21 mouse cellular contexts compared by ENCODE assay signal in the genomic region with DNA sequence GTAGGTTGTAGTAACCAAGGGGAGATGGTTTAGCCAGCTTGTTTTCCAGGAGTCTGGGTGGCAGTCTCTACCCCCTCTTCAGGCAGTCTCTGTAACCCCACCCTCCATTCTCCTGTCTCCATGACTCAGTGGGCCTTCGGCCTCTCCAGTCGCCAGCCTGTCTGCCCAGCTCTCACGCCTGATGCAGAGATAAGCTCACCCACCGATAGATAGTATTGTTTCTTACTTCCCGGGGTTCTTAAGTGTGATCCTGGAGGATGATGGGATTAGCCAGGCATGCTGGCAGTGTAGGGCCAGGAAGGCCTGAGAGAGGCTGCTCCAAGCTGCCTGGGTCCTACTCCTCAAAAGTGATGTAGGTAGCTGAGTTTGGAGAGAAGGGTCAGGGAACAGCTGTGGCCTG. TPM values are rescaled to one million over a fixed set of nuclear protein-coding genes. Genes with fewer than 3 reads are reported as not detected.
A peak's percentile ranks its signal among the peaks of the same experiment; 100 is the strongest.
DNase-seq lines count a peak whose midpoint lies in the region; ATAC-seq and TF ChIP-seq lines count a peak whose summit lies in the region.
"Had no signal": no experiment of that assay in that cellular context is flagged by ENCODE, and none has a peak within 500 bp of the region (broad histone marks: within the 10 kb centered on the region; RNA-seq: fewer than 3 reads in every experiment).

No protein-coding gene starts in this region.

- peak overlapping the region; percentile 54 for H3K27ac ChIP-seq in forebrain, embryonic 10.5 days
- no peak overlapping the region for H3K27ac ChIP-seq in forebrain, embryonic 13.5 days
- H3K27ac ChIP-seq in limb, embryonic 12.5 days = peak overlapping the region; percentile 2; the same call in 1 of the 2 replicates
- peak overlapping the region; percentile 31; the same call in 1 of the 2 replicates for H3K27ac ChIP-seq in stomach, postnatal 0 days (replicated peaks)
- H3K27ac ChIP-seq: limb, embryonic 15.5 days; neural tube, embryonic 13.5 days had no signal

- H3K4me3 ChIP-seq in forebrain, embryonic 10.5 days = no peak overlapping the region
- no peak overlapping the region for H3K4me3 ChIP-seq in forebrain, embryonic 13.5 days
- H3K4me3 ChIP-seq in lung, adult 2 months (replicated peaks; ENCODE audit: extremely low read depth, low read depth, low read length) = no peak overlapping the region
- no peak overlapping the region for H3K4me3 ChIP-seq in limb, embryonic 12.5 days (replicated peaks)
- no peak overlapping the region for H3K4me3 ChIP-seq in stomach, postnatal 0 days (ENCODE audit: low read depth, low read length)
- H3K4me3 ChIP-seq: hindbrain, embryonic 10.5 days; limb, embryonic 15.5 days; neural tube, embryonic 13.5 days had no signal

- no peak for TF ChIP-seq CTCF in lung, adult 2 months (IDR thresholded peaks at IDR 0.05; ENCODE audit: insufficient read depth, low read length)
- no peak for TF ChIP-seq CTCF in stomach, postnatal 0 days (IDR thresholded peaks at IDR 0.05; ENCODE audit: low read depth)

- no peaks in the 10 kb centered on the region for H3K27me3 ChIP-seq in forebrain, embryonic 10.5 days (ENCODE audit: poor library complexity, severe bottlenecking)
- no peaks in the 10 kb centered on the region for H3K27me3 ChIP-seq in forebrain, embryonic 13.5 days
- no peaks in the 10 kb centered on the region for H3K27me3 ChIP-seq in limb, embryonic 12.5 days
- no peaks in the 10 kb centered on the region for H3K27me3 ChIP-seq in stomach, postnatal 0 days (ENCODE audit: control insufficient read depth, insufficient read depth, low read length)
- H3K27me3 ChIP-seq: limb, embryonic 15.5 days; neural tube, embryonic 13.5 days had no signal

- H3K4me2 ChIP-seq in forebrain, embryonic 13.5 days = no peak overlapping the region
- no peak overlapping the region for H3K4me2 ChIP-seq in limb, embryonic 12.5 days
- H3K4me2 ChIP-seq in stomach, postnatal 0 days (replicated peaks; ENCODE audit: low read depth) = no peak overlapping the region
- H3K4me2 ChIP-seq: heart, embryonic 11.5 days; limb, embryonic 15.5 days; lung, embryonic 14.5 days; neural tube, embryonic 13.5 days had no signal

- TF ChIP-seq POLR2A in lung, adult 2 months (IDR thresholded peaks at IDR 0.05; ENCODE audit: borderline replicate concordance, extremely low read depth, low read depth, low read length) = no peak; the same call in 1 of the 2 replicates

- ATAC-seq in forebrain, embryonic 13.5 days = no peak
- no peak for ATAC-seq in limb, embryonic 12.5 days (ENCODE audit: insufficient number of reproducible peaks, insufficient read depth, low FRiP score, low TSS enrichment, low read depth)
- ATAC-seq in stomach, postnatal 0 days (ENCODE audit: low FRiP score, low TSS enrichment) = peak; percentile 4; the same call in 1 of the 2 replicates
- ATAC-seq: CD4-positive, CD25-positive, alpha-beta regulatory T cell, adult 4 months had no signal

- no peak for DNase-seq in forebrain, embryonic 10.5 days (ENCODE audit: extremely low spot score, low spot score)
- DNase-seq in lung, adult 18-20 months = peak; percentile 49 to 61
- DNase-seq in lung, adult 2 months = no peak
- DNase-seq in stomach, postnatal 0 days (ENCODE audit: low spot score) = no peak
- no peak for DNase-seq in right cerebral cortex, postnatal 25 days
- DNase-seq in adrenal gland, adult 8-10 months = no peak
- DNase-seq: adrenal gland, adult 2 months; cerebellum, adult 18-20 months; kidney, adult 9 months; kidney, postnatal 36 days; layer of hippocampus, adult 9-11 months; lung, embryonic 14.5 days; right cerebral cortex, postnatal 4 days; thymus, adult 2 months had no signal

- no peak overlapping the region for H3K9ac ChIP-seq in forebrain, embryonic 13.5 days
- no peak overlapping the region for H3K9ac ChIP-seq in limb, embryonic 12.5 days (replicated peaks)
- H3K9ac ChIP-seq in stomach, postnatal 0 days (ENCODE audit: low read length) = no peak overlapping the region
- H3K9ac ChIP-seq: limb, embryonic 15.5 days; lung, embryonic 14.5 days had no signal

- no peak for TF ChIP-seq EP300 in stomach, postnatal 0 days (optimal IDR thresholded peaks at IDR 0.05)

- H3K36me3 ChIP-seq in forebrain, embryonic 10.5 days (replicated peaks) = no peaks in the 10 kb centered on the region
- no peaks in the 10 kb centered on the region for H3K36me3 ChIP-seq in forebrain, embryonic 13.5 days (ENCODE audit: poor library complexity, severe bottlenecking)
- H3K36me3 ChIP-seq in limb, embryonic 12.5 days = no peaks in the 10 kb centered on the region
- H3K36me3 ChIP-seq in stomach, postnatal 0 days (ENCODE audit: control insufficient read depth, insufficient read depth, low read length) = no peaks in the 10 kb centered on the region
- H3K36me3 ChIP-seq: hindbrain, embryonic 10.5 days; limb, embryonic 15.5 days; neural tube, embryonic 13.5 days had no signal

- H3K4me1 ChIP-seq in forebrain, embryonic 10.5 days = peaks cover 43% of the 10 kb centered on the region
- peaks cover 36% of the 10 kb centered on the region for H3K4me1 ChIP-seq in forebrain, embryonic 13.5 days
- H3K4me1 ChIP-seq in lung, adult 2 months (ENCODE audit: control insufficient read depth, insufficient read depth, low read length) = peaks cover 18% of the 10 kb centered on the region
- peaks cover 39% of the 10 kb centered on the region for H3K4me1 ChIP-seq in limb, embryonic 12.5 days (replicated peaks)
- H3K4me1 ChIP-seq in stomach, postnatal 0 days (replicated peaks; ENCODE audit: control insufficient read depth, insufficient read depth) = peaks cover 5% of the 10 kb centered on the region; the same call in 1 of the 2 replicates

- H3K9me3 ChIP-seq in forebrain, embryonic 10.5 days = peaks cover 3% of the 10 kb centered on the region; the same call in 1 of the 2 replicates
- no peaks in the 10 kb centered on the region for H3K9me3 ChIP-seq in forebrain, embryonic 13.5 days (replicated peaks)
- H3K9me3 ChIP-seq in limb, embryonic 12.5 days = 0 out of 2 replicates have a peak, but pooled peaks cover 6% of the 10 kb centered on the region
- no peaks in the 10 kb centered on the region for H3K9me3 ChIP-seq in stomach, postnatal 0 days (ENCODE audit: control insufficient read depth, low read length)
- H3K9me3 ChIP-seq: hindbrain, embryonic 10.5 days; limb, embryonic 15.5 days; neural tube, embryonic 13.5 days had no signal

- 39% methylated on average over 5 of the region's 5 CpGs for WGBS in forebrain, embryonic 10.5 days
- WGBS in forebrain, embryonic 13.5 days = 32% methylated on average over 5 of the region's 5 CpGs
- 38% methylated on average over 5 of the region's 5 CpGs for WGBS in lung, adult 2 months
- 68% methylated on average over 5 of the region's 5 CpGs for WGBS in limb, embryonic 12.5 days
- WGBS in stomach, postnatal 0 days = 43% methylated on average over 5 of the region's 5 CpGs

RNA-seq across cellular contexts. Expression of a gene that starts 29.7 kb away (rescaled TPM):
- polyA plus RNA-seq in forebrain, embryonic 10.5 days (2016; fragmentation: Nextera tagmentation; extraction: Ambion mirVana) = 152 and 154 TPM in 2 replicates
- 136 and 137 TPM in 2 replicates for polyA plus RNA-seq in forebrain, embryonic 13.5 days (2015; fragmentation: Nextera tagmentation; extraction: Ambion mirVana)
- 41.3 and 44.9 TPM in 2 replicates for polyA plus RNA-seq in lung, adult 2 months (2012; rRNA removed)
- polyA plus RNA-seq in limb, embryonic 12.5 days (2016; fragmentation: Nextera tagmentation; extraction: Ambion mirVana) = 143 and 144 TPM in 2 replicates
- 94.9 and 99.0 TPM in 2 replicates for polyA plus RNA-seq in stomach, postnatal 0 days (2015; fragmentation: Nextera tagmentation; extraction: Ambion mirVana)
- 100 to 1,000 TPM in 2 of 4 experiments, 10 to 100 TPM in 2; 94.5 to 106 (median 101) TPM for total RNA-seq in adrenal gland, adult 8-10 months (2022)

RNA-seq across cellular contexts. Expression of a gene that starts 48.9 kb away (rescaled TPM):
- 2.4 and 2.5 TPM in 2 replicates for polyA plus RNA-seq in forebrain, embryonic 10.5 days (2016; fragmentation: Nextera tagmentation; extraction: Ambion mirVana)
- 2.7 and 3.7 TPM in 2 replicates for polyA plus RNA-seq in forebrain, embryonic 13.5 days (2015; fragmentation: Nextera tagmentation; extraction: Ambion mirVana)
- 1,228 and 1,453 TPM in 2 replicates for polyA plus RNA-seq in lung, adult 2 months (2012; rRNA removed)
- 6.2 TPM in 2 replicates for polyA plus RNA-seq in limb, embryonic 12.5 days (2016; fragmentation: Nextera tagmentation; extraction: Ambion mirVana)
- polyA plus RNA-seq in stomach, postnatal 0 days (2015; fragmentation: Nextera tagmentation; extraction: Ambion mirVana) = 2.4 and 3.1 TPM in 2 replicates
- 100 to 1,000 TPM; 270 to 756 (median 501) TPM for total RNA-seq in adrenal gland, adult 8-10 months (2022)
- polyA plus RNA-seq: CD4-positive, CD25-positive, alpha-beta regulatory T cell, adult 4 months had no signal

Comparison
In these comparisons a context has a peak if more than half of its experiments do, and no peak if none do; other contexts are left out.
1. DNase-seq: peak in lung, adult 18-20 months (2 of 2); none in forebrain, embryonic 10.5 days (single experiment), lung, adult 2 months (single experiment), stomach, postnatal 0 days (single experiment), right cerebral cortex, postnatal 25 days (single experiment) and adrenal gland, adult 8-10 months (single experiment).
2. RNA of a gene that starts 48.9 kb away (polyA plus RNA-seq): 1,228 to 1,453 TPM in lung, adult 2 months; 6.2 TPM in limb, embryonic 12.5 days, 2.4 to 3.1 TPM in stomach, postnatal 0 days, 2.7 to 3.7 TPM in forebrain, embryonic 13.5 days and 2.4 to 2.5 TPM in forebrain, embryonic 10.5 days; every median in the first group is over 100 times any median in the second.